Mouse (Mus musculus): ENCODE measurements around the gene Zfp28. TPM values are rescaled to one million over a fixed set of nuclear protein-coding genes. Genes with fewer than 3 reads are reported as not detected.

Zfp28 gene
- total RNA-seq, 1 experiment from 2014 or later: 2.1 TPM

DNA sequence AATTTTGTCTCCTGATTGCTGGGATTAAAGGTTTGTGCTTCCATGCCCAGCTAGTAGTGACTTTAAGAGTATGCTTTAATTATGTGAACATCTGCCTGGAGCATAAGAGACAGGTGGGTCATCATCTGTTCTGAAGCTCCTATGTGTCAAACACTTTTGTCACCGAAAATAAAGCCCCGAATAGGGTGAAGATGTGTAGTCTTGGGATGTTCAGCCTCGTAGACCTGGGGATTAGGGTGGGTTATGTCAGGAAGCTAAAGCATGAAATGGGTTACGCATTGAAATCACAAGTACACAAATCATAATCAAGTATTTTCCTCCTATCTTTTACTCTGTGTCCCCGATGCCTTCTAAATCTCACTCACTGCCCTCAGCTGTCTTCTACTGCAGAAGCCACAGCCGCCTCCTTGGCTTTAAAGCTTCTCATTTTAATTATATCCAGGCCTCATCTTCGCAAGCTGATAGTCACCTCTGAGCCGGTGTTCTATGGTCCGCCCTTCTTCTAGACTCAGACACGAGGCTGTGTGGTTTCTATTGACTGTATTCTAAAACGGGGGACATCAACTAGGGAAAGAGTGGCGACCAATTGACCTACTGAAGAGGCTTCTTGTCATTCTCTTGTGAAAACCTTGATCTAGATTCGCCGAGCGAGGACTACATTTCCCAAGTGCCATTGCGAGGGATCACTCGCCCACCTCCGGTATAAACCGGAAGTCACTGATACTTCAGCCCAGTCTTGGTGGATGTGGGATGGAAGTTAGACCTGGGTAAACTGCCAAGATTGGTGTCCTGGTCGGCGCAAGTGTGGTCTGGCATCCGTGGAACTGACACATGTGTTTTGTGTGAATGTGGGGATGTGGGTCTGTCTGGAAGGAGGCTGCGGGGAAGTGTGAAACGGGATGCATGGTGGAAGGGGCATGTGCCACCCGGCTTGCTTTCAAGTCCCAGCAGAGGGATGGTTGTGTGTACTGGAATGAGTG, 15.2 kb downstream of the Zfp28 start, which contains the start of gene Smim17:
TSS of gene Smim17 (plus strand) at position 720 of the 980 bp plus-strand sequence.
- peak; percentile 98 for ATAC-seq (replicated peaks; ENCODE audit: low read depth, poor library complexity, severe bottlenecking)

DNA sequence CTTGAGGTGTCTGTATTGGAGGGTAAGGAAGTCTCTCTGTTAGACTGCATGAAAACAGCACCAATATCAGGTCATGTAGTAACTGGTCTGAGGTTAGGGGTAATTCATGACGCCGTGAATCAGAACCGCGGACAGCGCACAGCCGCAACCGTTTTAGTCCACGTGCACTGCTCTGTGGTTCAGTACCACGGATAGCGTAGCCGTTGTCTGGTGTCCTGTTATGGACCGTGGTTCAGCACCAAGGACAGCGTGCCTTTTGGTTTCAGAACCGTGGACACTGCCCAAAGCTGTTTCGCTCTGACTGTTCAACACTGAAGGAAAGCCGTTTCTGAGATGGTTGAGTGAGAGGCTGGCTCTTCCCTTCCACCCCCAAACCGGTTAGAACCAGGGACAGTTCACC, 26.9 kb downstream of the Zfp28 start, which contains the start of gene Gm20715:
TSS of gene Gm20715 (plus strand) at position 235 of the 400 bp plus-strand sequence.
- peak; percentile 100 for ATAC-seq (replicated peaks; ENCODE audit: low read depth, poor library complexity, severe bottlenecking)

DNA sequence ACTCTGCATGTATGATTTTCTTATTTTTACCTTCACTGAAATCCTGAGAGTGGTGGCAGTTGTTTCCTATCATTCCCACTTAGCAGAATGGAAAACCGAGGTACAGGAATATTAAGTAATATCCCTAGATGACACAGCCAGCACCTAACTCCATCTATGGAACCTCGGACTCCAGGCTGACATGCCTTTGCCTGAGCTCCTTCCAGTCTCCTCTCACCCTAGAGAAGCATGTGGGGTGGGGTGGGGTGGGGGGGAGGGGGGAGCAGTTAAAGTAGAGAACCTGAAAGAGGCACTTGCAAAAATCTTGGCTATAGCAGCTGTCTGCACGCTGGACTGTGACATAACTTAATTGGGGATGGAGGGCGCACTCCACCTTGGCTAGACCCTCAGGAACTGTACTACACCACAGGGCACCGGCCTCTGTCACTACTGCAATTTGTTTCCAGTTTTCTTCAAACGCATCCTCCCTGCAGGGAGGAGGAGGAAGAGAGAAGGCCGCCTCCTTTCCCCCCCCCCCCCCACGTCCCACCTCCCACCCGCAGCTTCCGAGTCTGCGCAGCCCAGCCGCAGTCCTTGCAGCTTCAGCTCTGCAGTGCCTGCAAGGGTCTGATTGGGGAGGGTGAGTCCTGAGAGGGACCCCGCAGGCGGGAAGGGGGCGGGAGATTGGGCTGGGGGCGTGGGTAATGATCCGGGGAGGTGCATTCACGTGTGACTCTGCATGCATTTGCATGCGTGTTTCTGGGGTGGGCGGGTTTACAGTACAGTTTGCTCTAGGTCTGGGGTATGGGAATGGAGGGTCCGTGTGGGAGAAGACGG, 31.7 kb downstream of the Zfp28 start:
- no peak for ATAC-seq (replicated peaks; ENCODE audit: low read depth, poor library complexity, severe bottlenecking)

DNA sequence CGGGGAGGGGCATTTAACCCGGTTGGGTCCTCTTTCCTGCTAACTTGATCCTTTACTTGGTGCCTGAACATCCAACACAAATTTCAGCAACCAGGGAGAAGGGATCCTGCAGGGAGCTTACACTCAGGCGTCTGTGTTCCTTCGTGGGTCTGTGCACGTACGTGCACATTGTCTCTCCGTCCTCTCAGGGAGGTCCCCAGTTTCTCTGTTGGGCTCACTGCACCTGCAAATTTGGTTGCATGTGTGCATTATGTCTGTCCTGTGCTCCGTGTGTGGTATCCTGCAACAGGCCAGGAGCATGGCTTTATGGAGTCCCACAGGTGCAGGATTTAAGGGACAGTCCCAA, 32.3 kb downstream of the Zfp28 start:
- ATAC-seq (replicated peaks; ENCODE audit: low read depth, poor library complexity, severe bottlenecking): no peak

DNA sequence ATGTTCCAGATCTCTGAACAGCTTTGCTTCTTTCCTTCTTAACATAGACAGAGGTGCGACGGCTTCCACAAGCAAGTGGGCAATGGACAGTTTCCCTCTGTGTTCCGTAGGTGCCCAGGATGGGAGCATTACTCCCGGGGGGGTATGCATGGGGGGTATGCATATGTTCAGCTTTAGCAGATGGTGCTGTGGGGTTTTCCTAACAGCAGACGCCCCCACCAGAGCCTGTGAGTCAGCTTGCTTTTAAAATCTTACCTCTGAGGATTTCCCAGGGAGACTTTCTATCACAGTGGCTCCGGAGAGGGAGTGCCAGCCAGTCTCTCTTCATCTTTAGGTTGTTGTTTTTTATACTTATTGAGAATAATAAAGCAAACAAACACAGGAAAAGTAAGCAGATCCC, 36.8 kb downstream of the Zfp28 start:
- no peak for ATAC-seq (replicated peaks; ENCODE audit: low read depth, poor library complexity, severe bottlenecking)

DNA sequence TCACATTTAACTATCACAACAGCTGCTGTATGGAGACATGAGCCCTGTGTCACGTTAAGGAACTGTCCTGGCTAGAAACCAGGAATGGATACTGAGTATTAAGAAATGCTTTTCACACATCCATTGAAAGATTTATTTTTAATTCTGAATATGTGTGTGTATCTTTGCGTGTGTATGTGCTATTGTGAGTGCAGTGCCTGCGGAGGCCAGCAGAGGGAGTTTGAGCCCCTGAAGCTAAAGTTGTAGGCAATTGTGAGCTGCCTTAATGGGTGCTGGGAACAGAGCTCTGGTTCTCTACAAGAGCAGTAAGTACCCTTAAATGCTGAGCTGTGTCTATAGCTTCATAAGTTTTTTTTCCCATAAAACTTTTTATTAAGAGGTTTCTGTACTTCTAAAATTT, 46.3 kb downstream of the Zfp28 start:
- ATAC-seq (replicated peaks; ENCODE audit: low read depth, poor library complexity, severe bottlenecking): no peak

DNA sequence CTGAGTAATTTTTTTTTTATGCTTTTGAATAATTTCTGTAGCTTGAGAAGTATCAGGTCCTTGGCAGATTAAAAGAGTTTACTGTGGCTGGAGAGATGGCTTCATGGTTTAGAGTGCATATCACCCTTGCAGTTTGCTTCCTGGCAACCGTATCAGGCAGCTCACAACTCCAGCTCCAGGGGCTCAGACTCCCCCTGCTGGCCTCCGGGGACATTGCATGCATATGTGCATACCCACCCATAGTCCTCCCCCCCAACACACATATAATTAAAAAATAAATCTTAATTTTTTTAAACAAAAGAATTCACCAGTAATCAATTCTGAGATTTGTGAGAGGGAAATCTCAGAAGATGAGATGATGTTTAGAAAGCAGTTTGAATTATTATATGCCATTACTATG, 47.2 kb downstream of the Zfp28 start:
- ATAC-seq (replicated peaks; ENCODE audit: low read depth, poor library complexity, severe bottlenecking): peak; percentile 87

DNA sequence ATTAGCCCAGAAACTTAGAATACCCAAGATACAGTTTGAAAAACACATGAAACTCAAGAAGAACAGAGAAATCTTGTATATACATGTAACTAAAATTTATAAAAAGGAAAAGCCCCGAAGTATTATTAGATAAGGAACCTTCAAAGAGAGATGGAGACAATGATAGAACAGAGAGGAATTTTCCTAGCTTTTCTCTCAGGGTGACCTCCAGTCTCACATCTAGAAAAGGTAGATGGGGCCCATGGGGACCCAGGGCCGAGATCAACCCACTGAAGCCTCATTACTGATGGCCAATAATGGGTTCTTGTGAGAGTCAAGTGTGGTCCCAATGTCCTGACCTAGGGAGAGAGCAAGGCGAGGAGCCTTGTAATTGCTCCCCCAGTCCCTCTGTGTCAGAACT, 55.3 kb downstream of the Zfp28 start, which contains the start of gene Olfr1344:
TSS of gene Olfr1344 (plus strand) at position 301 of the 400 bp plus-strand sequence.
- ATAC-seq (replicated peaks; ENCODE audit: low read depth, poor library complexity, severe bottlenecking): no peak

DNA sequence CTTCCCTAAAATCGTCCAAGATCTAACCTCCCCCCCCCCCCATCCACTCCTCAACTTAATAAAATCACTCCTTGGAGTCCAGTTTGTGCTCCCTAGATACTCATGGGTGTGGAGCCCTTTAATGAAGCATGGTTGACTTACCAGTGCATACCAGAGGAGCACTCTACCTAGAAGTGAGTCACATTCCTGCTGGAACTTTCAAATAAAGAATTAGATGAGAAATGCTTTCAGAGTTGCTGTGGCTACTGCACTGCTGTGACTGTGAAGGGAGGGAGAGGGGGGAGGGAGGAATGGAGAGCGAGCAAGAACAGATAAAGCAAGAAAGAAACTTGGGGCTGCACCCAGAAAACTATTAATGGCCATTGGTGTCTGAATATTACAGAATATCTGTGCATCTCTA, 58.1 kb downstream of the Zfp28 start:
- no peak for ATAC-seq (replicated peaks; ENCODE audit: low read depth, poor library complexity, severe bottlenecking)

Other genes starting within 250 kb of the Zfp28 start
- gene Zfp787, start 227.3 kb upstream of the Zfp28 start, total RNA-seq (2017): 20.0 and 25.5 TPM in 2 replicates
- 15.2 and 31.9 TPM in 2 replicates for gene Zfp444, start 211.1 kb upstream of the Zfp28 start, total RNA-seq (2017)
- gene Galp, start 186.2 kb upstream of the Zfp28 start, total RNA-seq (2017): not detected in 2 replicates
- gene Zscan5b, start 161.0 kb upstream of the Zfp28 start, total RNA-seq (2017): not detected in 2 replicates
- not detected in 2 replicates for gene Epp13, start 130.6 kb upstream of the Zfp28 start, total RNA-seq (2017)
- gene Zfp667, start 96.7 kb upstream of the Zfp28 start, total RNA-seq (2017): 5.7 and 7.8 TPM in 2 replicates
- 3.1 and 3.7 TPM in 2 replicates for gene Zfp583, start 52.0 kb upstream of the Zfp28 start, total RNA-seq (2017)
- gene Gm3854, start 39.5 kb upstream of the Zfp28 start, total RNA-seq (2017): 0.39 and 1.2 TPM in 2 replicates
- 7.7 and 8.2 TPM in 2 replicates for gene Zfp78, start 20.0 kb upstream of the Zfp28 start, total RNA-seq (2017)
- not detected in 2 replicates for gene Smim17, start 15.4 kb downstream of the Zfp28 start, total RNA-seq (2017)
- gene Gm20715, start 27.0 kb downstream of the Zfp28 start, total RNA-seq (2017): not detected in 2 replicates
- gene Olfr1344, start 55.4 kb downstream of the Zfp28 start, total RNA-seq (2017): not detected in 2 replicates
- gene Olfr1336, start 72.9 kb downstream of the Zfp28 start, total RNA-seq (2017): not detected in 2 replicates
- gene Olfr1346, start 83.8 kb downstream of the Zfp28 start, total RNA-seq (2017): not detected in 2 replicates
- not detected in 2 replicates for gene Olfr5, start 103.6 kb downstream of the Zfp28 start, total RNA-seq (2017)
- gene Olfr1347, start 116.5 kb downstream of the Zfp28 start, total RNA-seq (2017): not detected in 2 replicates
- gene Olfr1348, start 125.5 kb downstream of the Zfp28 start, total RNA-seq (2017): not detected in 2 replicates
- not detected in 2 replicates for gene Olfr1349, start 139.7 kb downstream of the Zfp28 start, total RNA-seq (2017)
- not detected in 2 replicates for gene Olfr1350, start 181.5 kb downstream of the Zfp28 start, total RNA-seq (2017)

All from common myeloid progenitor, adult 5-6 weeks (primary cell).